Mouse (Mus musculus) monocyte, adult 5-6 weeks (primary cell): ENCODE data around the gene Spint1. TPM values are rescaled to one million over a fixed set of nuclear protein-coding genes. Genes with fewer than 3 reads are reported as not detected.

Experiments
- ATAC-seq: fragments of 153-309, 156-312 bp; replicated peaks from 2 replicates; pipeline ENCODE4 v1.8.0; 2017; ENCODE audit warnings: mild to moderate bottlenecking; ENCODE audit not compliant: low TSS enrichment, insufficient number of reproducible peaks, severe bottlenecking, poor library complexity, low FRiP score
- total RNA-seq: library from RNA; stranded (forward); fragments of 200-1000, 200-491, 200-594 nt; gene quantifications from 3 replicates; pipeline ENCODE4 v1.2.3, GENCODE M21; 2017

The Spint1 gene
- total RNA-seq, 1 experiment from 2014 or later: not detected

GRCm38 (mm10) chr2:119287372-119287771, 50.2 kb downstream of the Spint1 start:
- ATAC-seq: no peak

- peak; percentile 92 for ATAC-seq
Measured at GRCm38 (mm10) chr2:119288270-119288882, 51.2 kb downstream of the Spint1 start, which contains the start of gene Vps18. Gene Vps18, plus strand, starts transcription at chr2:119288740.

GRCm38 (mm10) chr2:119289014-119289416, 51.9 kb downstream of the Spint1 start:
- ATAC-seq: peak; percentile 68

GRCm38 (mm10) chr2:119292281-119292680, 55.1 kb downstream of the Spint1 start:
- no peak for ATAC-seq

- ATAC-seq: no peak
Measured at GRCm38 (mm10) chr2:119292852-119293251, 55.7 kb downstream of the Spint1 start.

- ATAC-seq: no peak
Measured at GRCm38 (mm10) chr2:119293311-119293710, 56.1 kb downstream of the Spint1 start.

- ATAC-seq: no peak
Measured at GRCm38 (mm10) chr2:119293776-119294390, 56.7 kb downstream of the Spint1 start.

GRCm38 (mm10) chr2:119294411-119294810, 57.2 kb downstream of the Spint1 start:
- no peak for ATAC-seq

GRCm38 (mm10) chr2:119296756-119297155, 59.6 kb downstream of the Spint1 start:
- no peak for ATAC-seq

- ATAC-seq: no peak
Measured at GRCm38 (mm10) chr2:119297506-119297905, 60.3 kb downstream of the Spint1 start.

GRCm38 (mm10) chr2:119298330-119298729, 61.2 kb downstream of the Spint1 start:
- ATAC-seq: no peak

- no peak for ATAC-seq
Measured at GRCm38 (mm10) chr2:119298839-119299238, 61.7 kb downstream of the Spint1 start.

Other genes with a start within 250 kb of the Spint1 start
- 11.1 to 22.1 TPM (median 15.6 TPM) in 3 replicates for gene Ccdc32, start 208.0 kb upstream of the Spint1 start, total RNA-seq
- 3.7 to 5.5 TPM (median 4.3 TPM) in 3 replicates for gene Rpusd2, start 202.6 kb upstream of the Spint1 start, total RNA-seq
- gene Knl1, start 190.2 kb upstream of the Spint1 start, total RNA-seq: 2.5 to 4.6 TPM (median 2.6 TPM) in 3 replicates
- 0.53 to 2.4 TPM (median 2.3 TPM) in 3 replicates for gene Rad51, start 124.6 kb upstream of the Spint1 start, total RNA-seq
- 22.5 to 29.1 TPM (median 25.2 TPM) in 3 replicates for gene Rmdn3, start 80.3 kb upstream of the Spint1 start, total RNA-seq
- gene Gchfr, start 69.6 kb upstream of the Spint1 start, total RNA-seq: 3.9 TPM in 1 of 3 replicates, not detected in the others
- gene Gm14137, start 62.9 kb upstream of the Spint1 start, total RNA-seq: 0.43 to 0.97 TPM in 2 of 3 replicates, not detected in the other
- 8.2 to 38.8 TPM (median 16.5 TPM) in 3 replicates for gene Zfyve19, start 28.7 kb upstream of the Spint1 start, total RNA-seq
- 35.4 to 53.6 TPM (median 46.3 TPM) in 3 replicates for gene Dnajc17, start 28.6 kb upstream of the Spint1 start, total RNA-seq
- not detected in 3 replicates for gene Ppp1r14d, start 7.5 kb upstream of the Spint1 start, total RNA-seq
- 0.48 TPM in 1 of 3 replicates, not detected in the others for gene Rhov, start 33.9 kb downstream of the Spint1 start, total RNA-seq
- 20.7 to 33.0 TPM (median 21.1 TPM) in 3 replicates for gene Vps18, start 51.4 kb downstream of the Spint1 start, total RNA-seq
- gene Dll4, start 88.4 kb downstream of the Spint1 start, total RNA-seq: 0.19 to 0.85 TPM in 2 of 3 replicates, not detected in the other
- gene Chac1, start 113.9 kb downstream of the Spint1 start, total RNA-seq: 0.49 TPM in 1 of 3 replicates, not detected in the others
- 22.7 to 34.4 TPM (median 24.8 TPM) in 3 replicates for gene Ino80, start 240.3 kb downstream of the Spint1 start, total RNA-seq